Mouse (Mus musculus) C2C12 (cell line): ENCODE measurements around the gene Trub2.

Experiments used
- CEBPB ChIP-seq: IDR thresholded peaks from one replicate; pipeline ENCODE4 v1.6.1; 2011; ENCODE audit warnings: low read depth, mild to moderate bottlenecking, control low read depth, moderate library complexity
- CTCF ChIP-seq: IDR thresholded peaks from one replicate; pipeline ENCODE4 v1.5.1; 2011; ENCODE audit not compliant: control insufficient read depth, insufficient read depth, insufficient read length
- FOSL1 ChIP-seq: IDR thresholded peaks from one replicate; pipeline ENCODE4 v1.8.0; 2011; ENCODE audit warnings: mild to moderate bottlenecking, low read length; ENCODE audit not compliant: poor library complexity, insufficient read depth, severe bottlenecking
- MAX ChIP-seq: IDR thresholded peaks from one replicate; pipeline ENCODE4 v1.6.1; 2011; ENCODE audit warnings: mild to moderate bottlenecking, control low read depth
- MYOD1 ChIP-seq: IDR thresholded peaks from one replicate; pipeline ENCODE4 v1.6.1; 2011; ENCODE audit warnings: low read depth; ENCODE audit not compliant: control insufficient read depth, insufficient read length
- USF1 ChIP-seq: IDR thresholded peaks from one replicate; pipeline ENCODE4 v1.6.1; 2011; ENCODE audit warnings: low read depth, mild to moderate bottlenecking, control low read depth, moderate library complexity

DNA sequence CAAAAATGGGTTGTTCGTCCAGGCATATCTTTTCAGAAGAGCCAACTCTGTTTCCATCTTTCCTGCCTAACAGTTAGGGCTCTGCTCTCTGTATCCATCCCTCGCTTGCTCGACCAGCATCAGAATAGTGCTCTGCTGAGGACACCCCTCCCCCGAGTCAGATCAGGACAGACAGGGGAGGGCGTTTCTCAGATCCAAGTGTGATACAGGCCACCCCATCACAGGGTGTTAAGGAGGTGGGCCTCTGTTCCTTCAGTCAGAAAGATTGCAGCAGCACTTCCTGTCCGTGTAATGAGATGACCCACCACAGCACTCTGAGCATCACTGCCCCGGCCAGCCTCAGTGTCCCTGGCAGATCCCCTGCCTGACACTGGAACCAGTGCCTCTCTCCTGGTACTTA, 72.2 kb downstream of the Trub2 start:
- TF ChIP-seq CTCF (no peak), USF1 (no peak), CEBPB (no peak), MAX (no peak), FOSL1 (no peak), MYOD1 (no peak)
